Mouse (Mus musculus): ENCODE results near the gene Specc1. TPM values are rescaled to one million over a fixed set of nuclear protein-coding genes. Genes with fewer than 3 reads are reported as not detected.

Gene Specc1
- total and polyA plus RNA-seq, 3 experiments = 2.5 to 5.8 TPM; not detected in 1

DNA sequence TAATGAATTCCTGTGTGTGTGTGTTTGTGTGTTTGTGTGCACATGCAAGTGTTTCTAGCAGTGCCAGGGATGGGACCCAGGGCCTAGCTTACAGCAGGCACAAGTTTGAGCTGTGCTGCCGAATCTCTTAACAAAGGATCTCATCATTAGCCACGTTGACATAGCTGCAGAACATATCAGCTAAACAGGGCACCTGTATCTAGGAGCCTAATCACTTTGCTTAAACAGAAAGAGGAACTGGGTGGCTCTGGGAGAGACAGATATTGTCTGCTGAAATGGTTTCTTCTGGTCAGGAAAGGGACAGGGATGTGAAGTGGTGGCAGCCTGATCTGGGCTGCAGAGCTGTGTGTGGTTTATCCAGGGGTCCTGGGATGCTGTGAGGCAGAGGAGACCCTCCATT lies 71.1 kb downstream of the Specc1 start:
- Histone ChIP-seq H3K9ac (ENCODE audit: control insufficient read depth, low read depth, low read length, poor library complexity, severe bottlenecking) (peak overlapping the region; percentile 12), H3K79me2 (ENCODE audit: control insufficient read depth, insufficient read depth, low read length, poor library complexity) (no peaks in the 10 kb centered on the region), H3K4me3 (ENCODE audit: control insufficient read depth in 1 of 2, insufficient read depth in 1 of 2, low read depth in 2 of 2, low read length in 2 of 2) (peak overlapping the region; percentile 5 to 17; a peak in 1 of 4 replicates), H3K27me3 (ENCODE audit: control insufficient read depth in 1 of 2, insufficient read depth in 2 of 2, low read length in 2 of 2) (no peaks in the 10 kb centered on the region), H3K9me3 (replicated peaks; ENCODE audit: insufficient read depth, low read length) (no peaks in the 10 kb centered on the region), H3K36me3 (ENCODE audit: control insufficient read depth in 1 of 2, insufficient read depth in 2 of 2, low read length in 2 of 2) (peaks cover 0 to 20% of the 10 kb centered on the region in 2 experiments; a peak in 2 of 4 replicates), H3K27ac (ENCODE audit: control insufficient read depth, low read depth, low read length) (peak overlapping the region; percentile 89), H3K4me1 (ENCODE audit: control insufficient read depth in 1 of 2, insufficient read depth in 2 of 2, low read length in 2 of 2) (peaks cover 16 to 23% of the 10 kb centered on the region in 2 experiments)
- peak; percentile 92 for DNase-seq (ENCODE audit: low read depth, low spot score)
- no peak for TF ChIP-seq USF2 (IDR thresholded peaks at IDR 0.05; ENCODE audit: borderline replicate concordance in 1 of 2, insufficient read depth in 1 of 2, low read depth in 1 of 2, low read length in 2 of 2)
- TF ChIP-seq POLR2A (IDR thresholded peaks at IDR 0.05; ENCODE audit: control insufficient read depth in 1 of 2, insufficient read depth in 1 of 2, low read depth in 1 of 2, low read length in 2 of 2, poor library complexity in 1 of 2) = no peak
- peak; percentile 93 for TF ChIP-seq RCOR1 (IDR thresholded peaks at IDR 0.05; ENCODE audit: low read depth, low read length)
- TF ChIP-seq ZKSCAN1 (IDR thresholded peaks at IDR 0.05; ENCODE audit: low read depth, low read length) = no peak; the same call in 1 of the 2 replicates
- peak; percentile 47; the same call in 1 of the 2 replicates for TF ChIP-seq HCFC1 (IDR thresholded peaks at IDR 0.05; ENCODE audit: low read depth, low read length)
- TF ChIP-seq POLR2AphosphoS2 (IDR thresholded peaks at IDR 0.05; ENCODE audit: low read length) = no peak
- peak; percentile 88 for TF ChIP-seq ETS1 (IDR thresholded peaks at IDR 0.05; ENCODE audit: low read depth, low read length)
- TF ChIP-seq NELFE (IDR thresholded peaks at IDR 0.05; ENCODE audit: low read depth, low read length) = no peak
- peak; percentile 66 for TF ChIP-seq MAX (IDR thresholded peaks at IDR 0.05; ENCODE audit: low read length)
- TF ChIP-seq ZC3H11A (IDR thresholded peaks at IDR 0.05; ENCODE audit: low read depth, low read length) = no peak
- TF ChIP-seq SIN3A (IDR thresholded peaks at IDR 0.05; ENCODE audit: low read length) = peak; percentile 91
- peak; percentile 55 for TF ChIP-seq ELF1 (IDR thresholded peaks at IDR 0.05; ENCODE audit: low read depth, low read length)
- TF ChIP-seq TCF12 (IDR thresholded peaks at IDR 0.05; ENCODE audit: low read depth, low read length) = peak; percentile 97
- peak; percentile 83 for TF ChIP-seq TAL1 (IDR thresholded peaks at IDR 0.05; ENCODE audit: low read length)
- peak; percentile 73; the same call in 1 of the 2 replicates for TF ChIP-seq ZMIZ1 (IDR thresholded peaks at IDR 0.05; ENCODE audit: low read depth, low read length)
- peak; percentile 20; the same call in 1 of the 2 replicates for TF ChIP-seq ZNF384 (IDR thresholded peaks at IDR 0.05; ENCODE audit: low read depth, low read length)
- TF ChIP-seq MEF2A (IDR thresholded peaks at IDR 0.05; ENCODE audit: extremely low read depth, insufficient replicate concordance, low read depth, low read length, poor library complexity, severe bottlenecking) = 0 out of 2 replicates have a peak, but pooled peaks have one; percentile 50
- peak; percentile 85 for TF ChIP-seq MAFK (IDR thresholded peaks at IDR 0.05; ENCODE audit: borderline replicate concordance, low read depth, low read length)
- TF ChIP-seq POLR2AphosphoS5 (IDR thresholded peaks at IDR 0.05; ENCODE audit: borderline replicate concordance, low read depth, low read length) = no peak
- TF ChIP-seq JUND (IDR thresholded peaks at IDR 0.05; ENCODE audit: low read depth, low read length) = peak; percentile 69; the same call in 1 of the 2 replicates
- TF ChIP-seq MYB (IDR thresholded peaks at IDR 0.05; ENCODE audit: low read depth, low read length) = no peak; the same call in 1 of the 2 replicates
- peak; percentile 61 for TF ChIP-seq MAZ (IDR thresholded peaks at IDR 0.05; ENCODE audit: low read depth, low read length)
- peak; percentile 90 for TF ChIP-seq MYC (IDR thresholded peaks at IDR 0.05; ENCODE audit: low read depth, low read length)
- TF ChIP-seq SMC3 (IDR thresholded peaks at IDR 0.05; ENCODE audit: low read depth, low read length) = peak; percentile 13
- TF ChIP-seq BHLHE40 (IDR thresholded peaks at IDR 0.05; ENCODE audit: borderline replicate concordance, low read depth, low read length) = peak; percentile 65
- TF ChIP-seq EP300 (IDR thresholded peaks at IDR 0.05; ENCODE audit: low read depth in 1 of 2, low read length in 2 of 2) = peak; percentile 97 to 99
- peak; percentile 84 for TF ChIP-seq MXI1 (IDR thresholded peaks at IDR 0.05; ENCODE audit: low read depth, low read length)
- 0 out of 2 replicates have a peak, but pooled peaks have one; percentile 71 for TF ChIP-seq TBP (IDR thresholded peaks at IDR 0.05; ENCODE audit: low read depth, low read length)
- TF ChIP-seq CHD2 (IDR thresholded peaks at IDR 0.05; ENCODE audit: low read length) = peak; percentile 51
- no peak for TF ChIP-seq UBTF (IDR thresholded peaks at IDR 0.05; ENCODE audit: borderline replicate concordance, insufficient read depth, low read depth, low read length)
- TF ChIP-seq RAD21 (IDR thresholded peaks at IDR 0.05; ENCODE audit: low read depth, low read length) = no peak
- no peak for TF ChIP-seq CTCF (IDR thresholded peaks at IDR 0.05 in 2 of 3, conservative IDR thresholded peaks at IDR 0.05 in 1 of 3; ENCODE audit: control insufficient read depth in 1 of 3, insufficient read depth in 1 of 3, low read depth in 2 of 3, low read length in 3 of 3, poor library complexity in 1 of 3, severe bottlenecking in 1 of 3)
- TF ChIP-seq GATA1 (IDR thresholded peaks at IDR 0.05; ENCODE audit: low read depth, low read length) = peak; percentile 96
- no peak for TF ChIP-seq KAT2A (conservative IDR thresholded peaks at IDR 0.05; ENCODE audit: low read depth, low read length)
- TF ChIP-seq CHD1 (IDR thresholded peaks at IDR 0.05; ENCODE audit: low read depth, low read length) = no peak
- TF ChIP-seq USF1 (IDR thresholded peaks at IDR 0.05; ENCODE audit: low read depth, low read length) = no peak
- TF ChIP-seq NRF1 (IDR thresholded peaks at IDR 0.05; ENCODE audit: insufficient read depth, low read depth, low read length, poor library complexity, severe bottlenecking) = no peak
